Mouse (Mus musculus) gastrocnemius, postnatal 25 days (tissue): ENCODE data around the gene Smox. TPM values are rescaled to one million over a fixed set of nuclear protein-coding genes. Genes with fewer than 3 reads are reported as not detected.

ENCODE experiments used
- DNase-seq: peaks from one replicate; pipeline ENCODE4 v3.0.0; 2022
- total RNA-seq, 2 experiments: library from RNA; stranded (reverse); gene quantifications; 1 replicate in 1 of 2; 2 replicates in 1 of 2; pipeline ENCODE4 v1.2.3; 2021

Smox gene
- total RNA-seq, 2 experiments from 2014 or later: 63.0 to 69.6 TPM

GRCm38 (mm10) chr2:131513477-131513876 lies 22.2 kb downstream of the Smox start:
- DNase-seq: no peak

GRCm38 (mm10) chr2:131514055-131514621 lies 22.8 kb downstream of the Smox start:
- no peak for DNase-seq

GRCm38 (mm10) chr2:131517550-131517949 lies 26.3 kb downstream of the Smox start:
- DNase-seq: no peak

- no peak for DNase-seq
Observed at GRCm38 (mm10) chr2:131518790-131519189, 27.5 kb downstream of the Smox start.

- DNase-seq: no peak
Observed at GRCm38 (mm10) chr2:131520743-131521142, 29.4 kb downstream of the Smox start.

- DNase-seq: no peak
Observed at GRCm38 (mm10) chr2:131527061-131527460, 35.8 kb downstream of the Smox start.

- peak; percentile 37 for DNase-seq
Observed at GRCm38 (mm10) chr2:131529898-131530622, 38.8 kb downstream of the Smox start.

GRCm38 (mm10) chr2:131530623-131531008 lies 39.3 kb downstream of the Smox start:
- DNase-seq: no peak

- no peak for DNase-seq
Observed at GRCm38 (mm10) chr2:131531271-131531670, 40.0 kb downstream of the Smox start.

GRCm38 (mm10) chr2:131535168-131535567 lies 43.9 kb downstream of the Smox start:
- DNase-seq: no peak

GRCm38 (mm10) chr2:131538341-131538740 lies 47.0 kb downstream of the Smox start:
- no peak for DNase-seq

GRCm38 (mm10) chr2:131539780-131540179 lies 48.5 kb downstream of the Smox start:
- no peak for DNase-seq

- DNase-seq: no peak
Observed at GRCm38 (mm10) chr2:131541686-131542085, 50.4 kb downstream of the Smox start.

GRCm38 (mm10) chr2:131542531-131542930 lies 51.2 kb downstream of the Smox start:
- no peak for DNase-seq

- DNase-seq: no peak
Observed at GRCm38 (mm10) chr2:131545386-131546307, 54.4 kb downstream of the Smox start.

- DNase-seq: no peak
Observed at GRCm38 (mm10) chr2:131546308-131546700, 55.0 kb downstream of the Smox start.

GRCm38 (mm10) chr2:131546745-131547408 lies 55.6 kb downstream of the Smox start:
- DNase-seq: no peak

- no peak for DNase-seq
Observed at GRCm38 (mm10) chr2:131548330-131548729, 57.0 kb downstream of the Smox start.

GRCm38 (mm10) chr2:131549090-131549489 lies 57.8 kb downstream of the Smox start:
- DNase-seq: no peak

- DNase-seq: no peak
Observed at GRCm38 (mm10) chr2:131550474-131550873, 59.2 kb downstream of the Smox start.

GRCm38 (mm10) chr2:131550906-131551305 lies 59.6 kb downstream of the Smox start:
- no peak for DNase-seq
